Mouse (Mus musculus): ENCODE measurements around the gene Lamb2. TPM values are rescaled to one million over a fixed set of nuclear protein-coding genes. Genes with fewer than 3 reads are reported as not detected.

The Lamb2 gene
- polyA plus RNA-seq, 1 experiment from 2014 or later: 48.6 TPM

DNA sequence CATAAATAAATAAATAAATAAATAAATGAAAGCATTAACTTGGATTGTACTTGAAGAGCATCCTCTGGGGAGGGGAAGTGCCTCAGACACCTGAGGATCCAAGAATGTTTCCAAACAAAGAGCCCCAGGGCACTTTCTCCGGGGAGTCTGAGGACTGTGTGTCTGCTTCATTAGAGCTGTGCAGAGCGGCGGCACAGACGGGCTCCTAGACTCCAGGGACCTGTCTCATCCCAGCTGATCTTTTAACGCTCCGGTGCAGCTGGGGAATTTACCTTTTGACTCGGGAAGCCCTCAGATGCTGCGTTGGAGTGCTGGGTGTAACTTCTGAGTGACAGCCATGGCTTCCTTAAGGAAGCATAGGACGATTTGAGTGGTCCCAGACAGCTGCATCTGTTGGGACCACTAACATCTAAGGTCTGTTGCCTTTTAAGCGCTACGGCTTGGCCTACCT, 18.3 kb upstream of the Lamb2 start, which contains the start of gene Klhdc8b:
Gene Klhdc8b, minus strand, starts transcription at position 401 of the 451 bp plus-strand sequence.
- DNase-seq (no peak), ATAC-seq (ENCODE audit: insufficient read depth) (peak; percentile 32)
- Histone ChIP-seq H3K9ac (peak within 1 kb of the TSS; percentile 93), H3K27me3 (ENCODE audit: insufficient read depth, low read length) (no peaks in the 10 kb centered on the region), H3K4me3 (ENCODE audit: low read depth, low read length) (peak within 1 kb of the TSS; percentile 87), H3K27ac (ENCODE audit: low read depth) (peak within 1 kb of the TSS; percentile 97), H3K36me3 (ENCODE audit: insufficient read depth) (peaks cover 38% of the 10 kb centered on the region), H3K4me1 (ENCODE audit: insufficient read depth) (peaks cover 5% of the 10 kb centered on the region; the same call in 1 of the 2 replicates), H3K4me2 (peak within 1 kb of the TSS; percentile 85), H3K9me3 (ENCODE audit: low read depth, low read length) (no peaks in the 10 kb centered on the region)
- WGBS: 22% methylated on average over 11 of the region's 11 CpGs
- TF ChIP-seq CTCF (IDR thresholded peaks at IDR 0.05; ENCODE audit: low read depth): no peak

DNA sequence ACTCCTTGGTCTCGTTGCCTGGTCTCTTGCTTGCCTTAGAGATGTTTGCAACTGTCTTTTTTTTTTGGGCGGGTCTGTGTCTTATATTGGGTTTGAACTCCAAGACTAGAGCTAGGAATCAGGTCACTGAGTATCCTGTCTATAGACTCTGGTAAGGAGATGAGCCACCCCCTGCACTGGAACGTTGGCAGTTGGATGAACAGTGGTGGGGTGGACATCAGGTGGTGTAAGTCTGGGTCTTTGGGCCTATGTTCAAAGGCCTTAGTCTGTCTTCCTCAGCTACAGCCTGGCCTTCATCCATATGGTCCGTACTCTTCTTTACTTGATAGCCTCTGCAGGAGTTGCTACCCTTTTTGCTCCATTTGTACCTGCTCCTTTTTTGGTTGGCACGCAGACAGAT, 17.9 kb upstream of the Lamb2 start:
- peak overlapping the region; percentile 85 for H3K4me2 ChIP-seq
- H3K27me3 ChIP-seq (ENCODE audit: insufficient read depth, low read length): no peaks in the 10 kb centered on the region
- no peak for TF ChIP-seq CTCF (IDR thresholded peaks at IDR 0.05; ENCODE audit: low read depth)
- H3K9ac ChIP-seq: peak overlapping the region; percentile 93
- H3K4me1 ChIP-seq (ENCODE audit: insufficient read depth): peaks cover 5% of the 10 kb centered on the region; the same call in 1 of the 2 replicates
- WGBS: 74% methylated on average over 5 of the region's 5 CpGs
- peaks cover 39% of the 10 kb centered on the region for H3K36me3 ChIP-seq (ENCODE audit: insufficient read depth)
- ATAC-seq (ENCODE audit: insufficient read depth) (no peak), DNase-seq (no peak)
- H3K9me3 ChIP-seq (ENCODE audit: low read depth, low read length): no peaks in the 10 kb centered on the region
- H3K27ac ChIP-seq (ENCODE audit: low read depth): peak overlapping the region; percentile 97
- H3K4me3 ChIP-seq (ENCODE audit: low read depth, low read length): peak overlapping the region; percentile 87

GRCm38 (mm10) chr9:108462192-108462591, 17.3 kb upstream of the Lamb2 start:
- H3K4me2 ChIP-seq: peak overlapping the region; percentile 85
- H3K36me3 ChIP-seq (ENCODE audit: insufficient read depth): peaks cover 39% of the 10 kb centered on the region
- peak; percentile 68 for ATAC-seq (ENCODE audit: insufficient read depth)
- 52% methylated on average over 10 of the region's 10 CpGs for WGBS
- peak; percentile 88 for DNase-seq
- no peak for TF ChIP-seq CTCF (IDR thresholded peaks at IDR 0.05; ENCODE audit: low read depth)
- no peaks in the 10 kb centered on the region for H3K9me3 ChIP-seq (ENCODE audit: low read depth, low read length)
- no peaks in the 10 kb centered on the region for H3K27me3 ChIP-seq (ENCODE audit: insufficient read depth, low read length)
- H3K27ac ChIP-seq (ENCODE audit: low read depth): peak overlapping the region; percentile 97
- peak overlapping the region; percentile 87; the same call in 1 of the 2 replicates for H3K4me3 ChIP-seq (ENCODE audit: low read depth, low read length)
- H3K4me1 ChIP-seq (ENCODE audit: insufficient read depth): peaks cover 5% of the 10 kb centered on the region; the same call in 1 of the 2 replicates
- H3K9ac ChIP-seq: peak overlapping the region; percentile 22

- ATAC-seq (ENCODE audit: insufficient read depth) (no peak), DNase-seq (no peak)
- Histone ChIP-seq H3K27me3 (ENCODE audit: insufficient read depth, low read length) (no peaks in the 10 kb centered on the region), H3K9ac (no peak overlapping the region), H3K27ac (ENCODE audit: low read depth) (no peak overlapping the region), H3K36me3 (ENCODE audit: insufficient read depth) (peaks cover 39% of the 10 kb centered on the region), H3K4me3 (ENCODE audit: low read depth, low read length) (no peak overlapping the region), H3K4me1 (ENCODE audit: insufficient read depth) (peaks cover 5% of the 10 kb centered on the region; the same call in 1 of the 2 replicates), H3K4me2 (no peak overlapping the region), H3K9me3 (ENCODE audit: low read depth, low read length) (no peaks in the 10 kb centered on the region)
- WGBS: 88% methylated on average over 9 of the region's 9 CpGs
- TF ChIP-seq CTCF (IDR thresholded peaks at IDR 0.05; ENCODE audit: low read depth): no peak
These were observed 15.8 kb upstream of the Lamb2 start for GRCm38 (mm10) chr9:108463713-108464112.

GRCm38 (mm10) chr9:108466219-108466618, 13.3 kb upstream of the Lamb2 start:
- H3K36me3 ChIP-seq (ENCODE audit: insufficient read depth): peaks cover 39% of the 10 kb centered on the region
- no peak for DNase-seq
- ATAC-seq (ENCODE audit: insufficient read depth): no peak
- H3K9me3 ChIP-seq (ENCODE audit: low read depth, low read length): no peaks in the 10 kb centered on the region
- H3K9ac ChIP-seq: no peak overlapping the region
- no peaks in the 10 kb centered on the region for H3K4me1 ChIP-seq (ENCODE audit: insufficient read depth)
- 86% methylated on average over 2 of the region's 2 CpGs for WGBS
- TF ChIP-seq CTCF (IDR thresholded peaks at IDR 0.05; ENCODE audit: low read depth): no peak
- H3K4me2 ChIP-seq: no peak overlapping the region
- no peak overlapping the region for H3K4me3 ChIP-seq (ENCODE audit: low read depth, low read length)
- H3K27me3 ChIP-seq (ENCODE audit: insufficient read depth, low read length): no peaks in the 10 kb centered on the region
- no peak overlapping the region for H3K27ac ChIP-seq (ENCODE audit: low read depth)

GRCm38 (mm10) chr9:108469430-108469829, 10.1 kb upstream of the Lamb2 start:
- 44% methylated on average over 5 of the region's 5 CpGs for WGBS
- no peak for ATAC-seq (ENCODE audit: insufficient read depth)
- Histone ChIP-seq H3K27me3 (ENCODE audit: insufficient read depth, low read length) (no peaks in the 10 kb centered on the region), H3K27ac (ENCODE audit: low read depth) (no peak overlapping the region), H3K36me3 (ENCODE audit: insufficient read depth) (peaks cover 19% of the 10 kb centered on the region), H3K4me1 (ENCODE audit: insufficient read depth) (no peaks in the 10 kb centered on the region), H3K9ac (no peak overlapping the region), H3K4me2 (no peak overlapping the region), H3K4me3 (ENCODE audit: low read depth, low read length) (no peak overlapping the region), H3K9me3 (ENCODE audit: low read depth, low read length) (no peaks in the 10 kb centered on the region)
- no peak for TF ChIP-seq CTCF (IDR thresholded peaks at IDR 0.05; ENCODE audit: low read depth)
- no peak for DNase-seq

DNA sequence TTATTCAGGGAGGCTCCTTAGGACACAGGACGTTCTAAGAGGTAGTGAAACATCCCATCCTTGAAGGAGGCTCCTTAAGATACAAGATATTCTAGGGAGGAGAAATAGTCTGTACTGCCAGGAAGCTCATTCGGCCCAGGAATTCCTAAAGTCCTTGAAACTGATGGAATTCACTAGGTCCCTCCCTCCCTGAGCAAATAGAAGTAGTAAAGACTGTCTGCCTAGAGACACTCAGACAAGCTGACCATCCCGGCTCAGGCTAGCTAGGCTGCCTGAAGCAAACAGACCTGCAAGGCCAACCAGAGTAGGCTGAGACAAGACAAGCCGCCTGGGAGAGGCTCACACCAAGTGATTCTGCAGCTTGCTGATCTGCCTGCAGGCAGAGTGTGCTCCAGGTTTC, 9.7 kb upstream of the Lamb2 start:
- Histone ChIP-seq H3K9me3 (ENCODE audit: low read depth, low read length) (no peaks in the 10 kb centered on the region), H3K36me3 (ENCODE audit: insufficient read depth) (peaks cover 15% of the 10 kb centered on the region; the same call in 1 of the 2 replicates), H3K27ac (ENCODE audit: low read depth) (no peak overlapping the region), H3K4me1 (ENCODE audit: insufficient read depth) (no peaks in the 10 kb centered on the region), H3K27me3 (ENCODE audit: insufficient read depth, low read length) (no peaks in the 10 kb centered on the region), H3K9ac (no peak overlapping the region), H3K4me2 (no peak overlapping the region), H3K4me3 (ENCODE audit: low read depth, low read length) (no peak overlapping the region)
- peak; percentile 13 for DNase-seq
- no peak for TF ChIP-seq CTCF (IDR thresholded peaks at IDR 0.05; ENCODE audit: low read depth)
- 46% methylated on average over 4 of the region's 4 CpGs for WGBS
- no peak for ATAC-seq (ENCODE audit: insufficient read depth)
